Mouse (Mus musculus): ENCODE data around the gene Klf16. TPM values are rescaled to one million over a fixed set of nuclear protein-coding genes. Genes with fewer than 3 reads are reported as not detected.
A peak's percentile ranks its signal among the peaks of the same experiment; 100 is the strongest.

The Klf16 gene
- polyA plus RNA-seq, 1 experiment from 2014 or later = 10.3 TPM

DNA sequence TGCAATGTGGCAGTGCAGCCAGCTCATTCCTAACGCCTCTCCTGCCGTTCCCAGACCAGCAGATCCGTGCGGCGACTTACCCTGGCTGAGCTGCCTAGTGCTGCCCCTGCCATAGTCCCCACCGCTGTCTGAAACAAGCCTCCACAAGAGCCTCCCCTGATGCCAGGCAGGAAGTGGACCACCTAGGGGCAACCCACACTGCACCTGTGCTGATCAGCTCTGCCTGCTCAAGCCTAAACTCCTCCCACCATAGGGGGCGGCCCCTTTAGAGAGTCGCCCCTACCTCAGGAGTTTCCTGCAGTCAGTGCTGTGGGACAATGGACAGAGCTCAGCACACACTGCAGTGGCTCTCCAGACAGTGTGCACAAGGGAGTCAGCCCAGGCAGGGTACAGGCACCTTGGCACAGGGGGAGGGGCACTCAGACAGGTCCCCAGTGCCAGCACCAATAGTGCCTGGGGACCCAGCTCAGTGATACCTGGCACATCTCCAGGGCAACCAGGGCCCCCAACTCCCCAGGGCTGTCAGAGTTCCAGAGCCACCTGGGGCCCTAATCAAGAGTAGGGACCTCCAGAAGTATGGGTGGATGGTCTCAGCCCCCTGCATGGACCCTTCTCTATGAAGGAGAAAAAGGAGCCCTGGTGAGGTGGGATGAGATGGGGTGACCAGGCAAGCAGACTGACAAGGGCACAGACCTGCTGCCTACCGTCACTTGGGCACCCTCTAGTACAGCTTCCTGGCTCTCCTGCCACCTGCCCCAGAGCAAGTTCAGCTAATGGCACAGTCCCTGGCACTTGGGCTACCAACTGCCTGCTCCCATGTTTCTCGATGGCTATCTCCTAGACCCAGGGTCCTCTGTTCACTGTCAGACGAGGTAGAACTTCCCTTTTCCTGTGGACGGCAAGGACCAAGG, 7.8 kb upstream of the Klf16 start:
- H3K27ac ChIP-seq = no peak overlapping the region
- H3K4me3 ChIP-seq (replicated peaks) = no peak overlapping the region; the same call in 1 of the 2 replicates
- ATAC-seq (ENCODE audit: insufficient read depth, low FRiP score, low read depth) = peak; percentile 14; the same call in 1 of the 2 replicates
- H3K27me3 ChIP-seq (replicated peaks) = no peaks in the 10 kb centered on the region
- H3K4me2 ChIP-seq = peak overlapping the region; percentile 6; the same call in 1 of the 2 replicates
- no peak overlapping the region for H3K9ac ChIP-seq
- H3K9me3 ChIP-seq = no peaks in the 10 kb centered on the region
- H3K36me3 ChIP-seq = peaks cover 23% of the 10 kb centered on the region; the same call in 1 of the 2 replicates
- peaks cover 24% of the 10 kb centered on the region for H3K4me1 ChIP-seq
- WGBS = 76% methylated on average over 12 of the region's 12 CpGs

GRCm38 (mm10) chr10:80584045-80584488, 6.9 kb upstream of the Klf16 start:
- H3K4me2 ChIP-seq = no peak overlapping the region
- ATAC-seq (ENCODE audit: insufficient read depth, low FRiP score, low read depth) = no peak
- H3K4me3 ChIP-seq (replicated peaks) = no peak overlapping the region
- peaks cover 23% of the 10 kb centered on the region; the same call in 1 of the 2 replicates for H3K36me3 ChIP-seq
- 56% methylated on average over 12 of the region's 12 CpGs for whole genome bisulfite sequencing
- no peak overlapping the region for H3K27ac ChIP-seq
- no peak overlapping the region for H3K9ac ChIP-seq
- no peaks in the 10 kb centered on the region for H3K27me3 ChIP-seq (replicated peaks)
- no peaks in the 10 kb centered on the region for H3K9me3 ChIP-seq
- H3K4me1 ChIP-seq = peaks cover 19% of the 10 kb centered on the region

DNA sequence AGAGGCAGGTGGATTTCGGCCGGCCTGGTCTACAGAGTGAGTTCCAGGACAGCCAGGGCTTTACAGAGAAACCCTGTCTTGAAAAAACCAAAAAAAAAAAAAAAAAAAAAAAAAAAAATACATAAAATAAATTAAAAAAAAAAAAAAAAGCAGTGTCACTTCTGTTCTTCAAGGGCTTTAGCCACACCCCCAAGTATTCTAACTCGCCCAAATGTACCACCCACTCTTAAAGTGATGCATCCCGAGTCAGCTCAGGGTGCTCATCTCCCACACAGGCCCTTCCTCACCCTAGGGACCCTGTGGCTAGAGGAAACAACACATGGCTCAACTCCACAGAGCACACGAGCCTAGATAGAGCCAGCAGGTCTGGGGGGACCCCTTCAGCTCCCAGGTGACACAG, 5.9 kb upstream of the Klf16 start:
- Histone ChIP-seq H3K9me3 (no peaks in the 10 kb centered on the region), H3K36me3 (peaks cover 23% of the 10 kb centered on the region; the same call in 1 of the 2 replicates), H3K9ac (no peak overlapping the region), H3K4me2 (no peak overlapping the region), H3K4me1 (peaks cover 18% of the 10 kb centered on the region), H3K4me3 (replicated peaks) (no peak overlapping the region), H3K27me3 (replicated peaks) (no peaks in the 10 kb centered on the region), H3K27ac (no peak overlapping the region)
- no peak for ATAC-seq (ENCODE audit: insufficient read depth, low FRiP score, low read depth)
- 87% methylated on average over 5 of the region's 5 CpGs for WGBS

- no peak overlapping the region for H3K9ac ChIP-seq
- H3K4me3 ChIP-seq (replicated peaks) = peak overlapping the region; percentile 86; the same call in 1 of the 2 replicates
- H3K4me2 ChIP-seq = peak overlapping the region; percentile 89
- H3K27me3 ChIP-seq (replicated peaks) = no peaks in the 10 kb centered on the region
- 0 out of 2 replicates have a peak, but pooled peaks cover 9% of the 10 kb centered on the region for H3K36me3 ChIP-seq
- H3K9me3 ChIP-seq = no peaks in the 10 kb centered on the region
- WGBS = 11% methylated on average over 8 of the region's 8 CpGs
- H3K27ac ChIP-seq = peak overlapping the region; percentile 95
- no peak for ATAC-seq (ENCODE audit: insufficient read depth, low FRiP score, low read depth)
- H3K4me1 ChIP-seq = peaks cover 29% of the 10 kb centered on the region
Measured at GRCm38 (mm10) chr10:80578911-80579310, 1.8 kb upstream of the Klf16 start.

GRCm38 (mm10) chr10:80578131-80578750, 1.1 kb upstream of the Klf16 start:
- Histone ChIP-seq H3K36me3 (0 out of 2 replicates have a peak, but pooled peaks cover 2% of the 10 kb centered on the region), H3K9me3 (no peaks in the 10 kb centered on the region), H3K4me3 (replicated peaks) (peak overlapping the region; percentile 86), H3K9ac (peak overlapping the region; percentile 47), H3K27ac (peak overlapping the region; percentile 95), H3K4me1 (peaks cover 35% of the 10 kb centered on the region), H3K4me2 (peak overlapping the region; percentile 89), H3K27me3 (replicated peaks) (no peaks in the 10 kb centered on the region)
- peak; percentile 54 for ATAC-seq (ENCODE audit: insufficient read depth, low FRiP score, low read depth)
- WGBS = 1% methylated on average over 29 of the region's 29 CpGs

GRCm38 (mm10) chr10:80576351-80577194, 548 bp downstream of the Klf16 start:
- Histone ChIP-seq H3K4me1 (peaks cover 41% of the 10 kb centered on the region), H3K9me3 (no peaks in the 10 kb centered on the region)
- ATAC-seq (ENCODE audit: insufficient read depth, low FRiP score, low read depth) = no peak; the same call in 1 of the 2 replicates

DNA sequence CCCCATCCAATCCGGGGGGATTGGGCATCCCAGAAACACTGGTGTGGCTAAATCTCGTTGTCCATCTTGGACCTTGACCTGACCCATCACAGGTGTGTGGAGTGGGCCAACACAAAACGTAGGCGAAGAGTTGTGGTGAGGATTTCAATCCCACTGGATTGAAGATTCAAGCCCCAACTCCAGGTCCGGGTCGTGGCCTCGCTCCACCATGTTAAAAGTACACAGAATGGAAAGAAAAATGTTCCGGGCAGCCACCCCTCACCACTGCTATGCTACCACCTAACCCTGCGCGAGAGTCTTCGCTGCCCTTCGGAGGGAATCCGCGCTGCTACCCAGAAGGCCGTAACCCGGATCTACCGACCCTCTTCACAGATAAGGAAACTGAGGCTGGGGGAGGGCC, 1.2 kb downstream of the Klf16 start:
- Histone ChIP-seq H3K27ac (no peak overlapping the region), H3K4me1 (peaks cover 48% of the 10 kb centered on the region), H3K4me2 (peak overlapping the region; percentile 89), H3K9me3 (no peaks in the 10 kb centered on the region), H3K9ac (peak overlapping the region; percentile 62), H3K36me3 (no peaks in the 10 kb centered on the region), H3K4me3 (replicated peaks) (peak overlapping the region; percentile 86), H3K27me3 (replicated peaks) (no peaks in the 10 kb centered on the region)
- WGBS = 10% methylated on average over 17 of the region's 17 CpGs
- no peak for ATAC-seq (ENCODE audit: insufficient read depth, low FRiP score, low read depth)

More at GRCm38 (mm10) chr10:80576351-80577194, 548 bp downstream of the Klf16 start:
- H3K27me3 ChIP-seq (replicated peaks) = no peaks in the 10 kb centered on the region
- H3K4me3 ChIP-seq (replicated peaks) = peak overlapping the region; percentile 86
- whole genome bisulfite sequencing = under 1% methylated on average over 84 of the region's 96 CpGs
- H3K27ac ChIP-seq = peak overlapping the region; percentile 95
- H3K9ac ChIP-seq = peak overlapping the region; percentile 62
- H3K4me2 ChIP-seq = peak overlapping the region; percentile 89
- H3K36me3 ChIP-seq = 0 out of 2 replicates have a peak, but pooled peaks cover 2% of the 10 kb centered on the region

GRCm38 (mm10) chr10:80574896-80575295, 2.2 kb downstream of the Klf16 start:
- ATAC-seq (ENCODE audit: insufficient read depth, low FRiP score, low read depth) = no peak
- 67% methylated on average over 3 of the region's 3 CpGs for WGBS
- Histone ChIP-seq H3K4me2 (no peak overlapping the region; the same call in 1 of the 2 replicates), H3K4me3 (replicated peaks) (peak overlapping the region; percentile 86; the same call in 1 of the 2 replicates), H3K27ac (no peak overlapping the region), H3K9ac (no peak overlapping the region), H3K4me1 (peaks cover 58% of the 10 kb centered on the region), H3K9me3 (no peaks in the 10 kb centered on the region), H3K36me3 (no peaks in the 10 kb centered on the region), H3K27me3 (replicated peaks) (no peaks in the 10 kb centered on the region)

DNA sequence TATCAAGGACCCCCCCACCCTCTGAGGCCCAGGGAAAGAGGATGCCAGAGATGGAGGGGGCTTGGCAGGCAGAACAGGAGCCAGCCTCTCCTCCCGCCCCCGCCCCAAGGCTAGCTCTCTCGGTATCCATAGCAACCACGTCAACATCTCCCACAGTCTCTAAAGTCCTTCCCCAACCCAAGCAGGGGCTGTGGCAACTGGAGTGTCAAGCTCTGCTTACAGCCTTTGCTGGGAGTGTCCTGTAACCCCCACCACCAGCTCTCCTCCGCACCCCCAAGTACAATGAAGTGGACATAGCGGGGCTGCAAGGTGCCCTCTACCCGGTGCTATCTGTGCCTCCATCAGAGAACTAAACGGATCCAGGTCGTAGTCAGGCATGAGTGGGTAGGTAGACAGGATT, 3.2 kb downstream of the Klf16 start:
- no peaks in the 10 kb centered on the region for H3K36me3 ChIP-seq
- no peak overlapping the region for H3K27ac ChIP-seq
- H3K9ac ChIP-seq = no peak overlapping the region
- H3K4me2 ChIP-seq = no peak overlapping the region
- no peak for ATAC-seq (ENCODE audit: insufficient read depth, low FRiP score, low read depth)
- H3K9me3 ChIP-seq = no peaks in the 10 kb centered on the region
- peaks cover 64% of the 10 kb centered on the region for H3K4me1 ChIP-seq
- 51% methylated on average over 9 of the region's 9 CpGs for WGBS
- no peaks in the 10 kb centered on the region for H3K27me3 ChIP-seq (replicated peaks)
- no peak overlapping the region for H3K4me3 ChIP-seq (replicated peaks)

- ATAC-seq (ENCODE audit: insufficient read depth, low FRiP score, low read depth) = no peak
- Histone ChIP-seq H3K9me3 (no peaks in the 10 kb centered on the region), H3K27ac (no peak overlapping the region), H3K4me2 (no peak overlapping the region), H3K9ac (no peak overlapping the region), H3K4me1 (peaks cover 59% of the 10 kb centered on the region), H3K27me3 (replicated peaks) (no peaks in the 10 kb centered on the region), H3K36me3 (peaks cover 14% of the 10 kb centered on the region), H3K4me3 (replicated peaks) (no peak overlapping the region)
- WGBS = 78% methylated on average over 2 of the region's 2 CpGs
Measured at GRCm38 (mm10) chr10:80572477-80572876, 4.6 kb downstream of the Klf16 start.
